Comparison of ENCODE assay signal across 15 mouse cellular contexts in the genomic region with DNA sequence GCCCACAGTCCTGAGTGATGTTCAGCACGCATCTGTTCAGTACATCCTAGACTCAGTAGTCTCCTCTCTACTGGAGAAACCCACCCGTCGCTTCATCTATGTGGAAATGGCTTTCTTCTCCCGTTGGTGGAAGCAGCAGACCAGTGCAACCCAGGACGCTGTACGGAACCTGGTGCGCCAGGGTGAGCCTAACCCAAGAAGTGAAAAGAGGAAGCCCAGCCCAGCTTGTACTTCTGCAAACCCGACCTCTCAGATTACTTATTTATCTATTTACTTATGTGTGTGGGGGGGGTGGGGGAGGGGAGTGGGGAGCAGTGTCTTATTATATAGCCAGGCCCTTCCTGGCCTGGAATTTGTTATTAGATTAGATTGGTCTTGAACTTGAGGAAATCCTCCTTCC. TPM values are rescaled to one million over a fixed set of nuclear protein-coding genes. Genes with fewer than 3 reads are reported as not detected.
DNase-seq lines count a peak whose midpoint lies in the region; ATAC-seq and TF ChIP-seq lines count a peak whose summit lies in the region.
"Had no signal": no experiment of that assay in that cellular context is flagged by ENCODE, and none has a peak within 500 bp of the region (broad histone marks: within the 10 kb centered on the region; RNA-seq: fewer than 3 reads in every experiment).

No protein-coding gene starts in this region.

- no peak for TF ChIP-seq EP300 in stomach, postnatal 0 days (optimal IDR thresholded peaks at IDR 0.05)
- TF ChIP-seq EP300 in liver, postnatal 0 days (IDR thresholded peaks at IDR 0.05; ENCODE audit: low read depth) = no peak

- H3K4me3 ChIP-seq in intestine, embryonic 15.5 days (replicated peaks) = no peak overlapping the region
- H3K4me3 ChIP-seq in intestine, embryonic 16.5 days (ENCODE audit: low read length) = no peak overlapping the region
- no peak overlapping the region for H3K4me3 ChIP-seq in stomach, embryonic 14.5 days (ENCODE audit: low read depth, low read length)
- no peak overlapping the region for H3K4me3 ChIP-seq in stomach, postnatal 0 days (ENCODE audit: low read depth, low read length)
- H3K4me3 ChIP-seq in liver, postnatal 0 days (ENCODE audit: low read depth, low read length) = peak overlapping the region; percentile 82
- 0 out of 2 replicates have a peak overlapping the region, but pooled peaks have one; percentile 70 for H3K4me3 ChIP-seq in stomach, embryonic 15.5 days (replicated peaks)
- H3K4me3 ChIP-seq: layer of hippocampus, adult 2 months had no signal

- no peak for DNase-seq in stomach, postnatal 0 days (ENCODE audit: low spot score)
- DNase-seq in liver, postnatal 0 days = no peak
- DNase-seq in cerebellum, adult 9-11 months = no peak
- DNase-seq in heart, postnatal 4 days = no peak
- DNase-seq: right cerebral cortex, postnatal 25 days; thymus, postnatal 25 days had no signal

- 85% methylated on average over 8 of the region's 8 CpGs for WGBS in intestine, embryonic 15.5 days
- WGBS in intestine, embryonic 16.5 days = 81% methylated on average over 8 of the region's 8 CpGs
- WGBS in stomach, embryonic 14.5 days = 85% methylated on average over 8 of the region's 8 CpGs
- 76% methylated on average over 8 of the region's 8 CpGs for WGBS in stomach, postnatal 0 days
- WGBS in liver, postnatal 0 days (ENCODE audit: insufficient replicate concordance) = 39% methylated on average over 8 of the region's 8 CpGs
- WGBS in stomach, embryonic 15.5 days = 86% methylated on average over 8 of the region's 8 CpGs

- peak overlapping the region; percentile 85; the same call in 1 of the 2 replicates for H3K4me2 ChIP-seq in intestine, embryonic 15.5 days (replicated peaks)
- H3K4me2 ChIP-seq in intestine, embryonic 16.5 days (ENCODE audit: low read depth, low read length) = no peak overlapping the region
- peak overlapping the region; percentile 85; the same call in 1 of the 2 replicates for H3K4me2 ChIP-seq in stomach, embryonic 14.5 days (replicated peaks; ENCODE audit: low read depth, low read length)
- no peak overlapping the region for H3K4me2 ChIP-seq in stomach, postnatal 0 days (replicated peaks; ENCODE audit: low read depth)
- H3K4me2 ChIP-seq in liver, postnatal 0 days (ENCODE audit: low read depth, low read length) = peak overlapping the region; percentile 97
- H3K4me2 ChIP-seq in stomach, embryonic 15.5 days = no peak overlapping the region; the same call in 1 of the 2 replicates

- H3K9ac ChIP-seq in intestine, embryonic 15.5 days = no peak overlapping the region
- no peak overlapping the region for H3K9ac ChIP-seq in intestine, embryonic 16.5 days (ENCODE audit: low read depth, low read length)
- no peak overlapping the region for H3K9ac ChIP-seq in stomach, embryonic 14.5 days (replicated peaks; ENCODE audit: low read depth, low read length)
- H3K9ac ChIP-seq in stomach, postnatal 0 days (ENCODE audit: low read length) = no peak overlapping the region
- H3K9ac ChIP-seq in liver, postnatal 0 days (replicated peaks) = peak overlapping the region; percentile 81; the same call in 1 of the 2 replicates
- H3K9ac ChIP-seq in stomach, embryonic 15.5 days = no peak overlapping the region

- no peaks in the 10 kb centered on the region for H3K27me3 ChIP-seq in intestine, embryonic 15.5 days (replicated peaks)
- no peaks in the 10 kb centered on the region for H3K27me3 ChIP-seq in intestine, embryonic 16.5 days (replicated peaks; ENCODE audit: control insufficient read depth, insufficient read depth, low read length)
- no peaks in the 10 kb centered on the region for H3K27me3 ChIP-seq in stomach, embryonic 14.5 days (ENCODE audit: control insufficient read depth, insufficient read depth, low read length)
- H3K27me3 ChIP-seq in stomach, postnatal 0 days (ENCODE audit: control insufficient read depth, insufficient read depth, low read length) = no peaks in the 10 kb centered on the region
- no peaks in the 10 kb centered on the region for H3K27me3 ChIP-seq in liver, postnatal 0 days (ENCODE audit: insufficient read depth, low read length)
- no peaks in the 10 kb centered on the region for H3K27me3 ChIP-seq in stomach, embryonic 15.5 days (replicated peaks)

- no peak for TF ChIP-seq CTCF in stomach, postnatal 0 days (IDR thresholded peaks at IDR 0.05; ENCODE audit: low read depth)
- TF ChIP-seq CTCF in liver, postnatal 0 days (IDR thresholded peaks at IDR 0.05; ENCODE audit: low read depth) = no peak

- peaks cover 21% of the 10 kb centered on the region for H3K36me3 ChIP-seq in intestine, embryonic 15.5 days
- H3K36me3 ChIP-seq in intestine, embryonic 16.5 days (ENCODE audit: control insufficient read depth, insufficient read depth, low read length) = peaks cover 18% of the 10 kb centered on the region; the same call in 1 of the 2 replicates
- H3K36me3 ChIP-seq in stomach, embryonic 14.5 days (ENCODE audit: control insufficient read depth, insufficient read depth, low read length) = peaks cover 14% of the 10 kb centered on the region
- peaks cover 12% of the 10 kb centered on the region; the same call in 1 of the 2 replicates for H3K36me3 ChIP-seq in stomach, postnatal 0 days (ENCODE audit: control insufficient read depth, insufficient read depth, low read length)
- H3K36me3 ChIP-seq in liver, postnatal 0 days (replicated peaks; ENCODE audit: insufficient read depth, low read length) = peaks cover 32% of the 10 kb centered on the region
- peaks cover 20% of the 10 kb centered on the region; the same call in 1 of the 2 replicates for H3K36me3 ChIP-seq in stomach, embryonic 15.5 days

- H3K27ac ChIP-seq in intestine, embryonic 15.5 days = no peak overlapping the region
- no peak overlapping the region for H3K27ac ChIP-seq in intestine, embryonic 16.5 days (ENCODE audit: low read length)
- H3K27ac ChIP-seq in stomach, embryonic 14.5 days (ENCODE audit: low read length) = no peak overlapping the region
- no peak overlapping the region for H3K27ac ChIP-seq in stomach, postnatal 0 days (replicated peaks)
- H3K27ac ChIP-seq in liver, postnatal 0 days (ENCODE audit: low read depth) = peak overlapping the region; percentile 64
- no peak overlapping the region for H3K27ac ChIP-seq in stomach, embryonic 15.5 days
- H3K27ac ChIP-seq: layer of hippocampus, adult 2 months had no signal

- no peak for ATAC-seq in intestine, embryonic 15.5 days
- no peak for ATAC-seq in intestine, embryonic 16.5 days
- ATAC-seq in stomach, embryonic 14.5 days (ENCODE audit: insufficient number of reproducible peaks, insufficient read depth, low FRiP score, low read depth) = no peak
- no peak for ATAC-seq in stomach, postnatal 0 days (ENCODE audit: low FRiP score, low TSS enrichment)
- no peak for ATAC-seq in liver, postnatal 0 days
- no peak for ATAC-seq in stomach, embryonic 15.5 days (ENCODE audit: insufficient read depth, low FRiP score, low read depth)
- ATAC-seq: lung, postnatal 0 days had no signal

- H3K9me3 ChIP-seq in intestine, embryonic 15.5 days = no peaks in the 10 kb centered on the region
- no peaks in the 10 kb centered on the region for H3K9me3 ChIP-seq in intestine, embryonic 16.5 days (ENCODE audit: control insufficient read depth, low read length)
- H3K9me3 ChIP-seq in stomach, embryonic 14.5 days (ENCODE audit: control insufficient read depth, low read depth, low read length) = no peaks in the 10 kb centered on the region
- H3K9me3 ChIP-seq in stomach, postnatal 0 days (ENCODE audit: control insufficient read depth, low read length) = no peaks in the 10 kb centered on the region
- H3K9me3 ChIP-seq in liver, postnatal 0 days (ENCODE audit: low read length) = no peaks in the 10 kb centered on the region
- H3K9me3 ChIP-seq in stomach, embryonic 15.5 days = no peaks in the 10 kb centered on the region

- H3K4me1 ChIP-seq in intestine, embryonic 15.5 days (replicated peaks) = peaks cover 19% of the 10 kb centered on the region
- peaks cover 13% of the 10 kb centered on the region for H3K4me1 ChIP-seq in intestine, embryonic 16.5 days (ENCODE audit: control insufficient read depth, insufficient read depth, low read length)
- H3K4me1 ChIP-seq in stomach, embryonic 14.5 days (ENCODE audit: control insufficient read depth, insufficient read depth, low read length) = peaks cover 13% of the 10 kb centered on the region
- peaks cover 5% of the 10 kb centered on the region; the same call in 1 of the 2 replicates for H3K4me1 ChIP-seq in stomach, postnatal 0 days (replicated peaks; ENCODE audit: control insufficient read depth, insufficient read depth)
- H3K4me1 ChIP-seq in liver, postnatal 0 days (ENCODE audit: insufficient read depth) = peaks cover 28% of the 10 kb centered on the region
- H3K4me1 ChIP-seq in stomach, embryonic 15.5 days = peaks cover 24% of the 10 kb centered on the region

RNA-seq across cellular contexts. Expression of a gene that starts 1.6 kb away (rescaled TPM):
- polyA plus RNA-seq in intestine, embryonic 15.5 days (2015; fragmentation: Nextera tagmentation; extraction: Ambion mirVana) = 55.4 and 55.7 TPM in 2 replicates
- polyA plus RNA-seq in intestine, embryonic 16.5 days (2015; fragmentation: Nextera tagmentation; extraction: Ambion mirVana) = 72.4 and 85.5 TPM in 2 replicates
- polyA plus RNA-seq in stomach, embryonic 14.5 days (2014; fragmentation: Nextera tagmentation; extraction: Ambion mirVana) = 41.5 and 45.9 TPM in 2 replicates
- 29.1 and 32.6 TPM in 2 replicates for polyA plus RNA-seq in stomach, postnatal 0 days (2015; fragmentation: Nextera tagmentation; extraction: Ambion mirVana)
- polyA plus RNA-seq in liver, postnatal 0 days (2015; fragmentation: Nextera tagmentation; extraction: Ambion mirVana) = 42.6 and 44.6 TPM in 2 replicates
- polyA plus RNA-seq in stomach, embryonic 15.5 days (2015; fragmentation: Nextera tagmentation; extraction: Ambion mirVana) = 45.1 and 55.7 TPM in 2 replicates
- total RNA-seq in heart, postnatal 4 days (2021) = 10 to 100 TPM; 26.5 to 29.9 TPM

RNA-seq across cellular contexts. Expression of a gene that starts 3.5 kb away (rescaled TPM):
- polyA plus RNA-seq in intestine, embryonic 15.5 days (2015; fragmentation: Nextera tagmentation; extraction: Ambion mirVana) = 35.7 and 42.9 TPM in 2 replicates
- 39.7 and 43.8 TPM in 2 replicates for polyA plus RNA-seq in intestine, embryonic 16.5 days (2015; fragmentation: Nextera tagmentation; extraction: Ambion mirVana)
- 45.0 and 46.4 TPM in 2 replicates for polyA plus RNA-seq in stomach, embryonic 14.5 days (2014; fragmentation: Nextera tagmentation; extraction: Ambion mirVana)
- polyA plus RNA-seq in stomach, postnatal 0 days (2015; fragmentation: Nextera tagmentation; extraction: Ambion mirVana) = 22.3 and 23.6 TPM in 2 replicates
- polyA plus RNA-seq in liver, postnatal 0 days (2015; fragmentation: Nextera tagmentation; extraction: Ambion mirVana) = 17.6 and 18.4 TPM in 2 replicates
- polyA plus RNA-seq in stomach, embryonic 15.5 days (2015; fragmentation: Nextera tagmentation; extraction: Ambion mirVana) = 40.6 and 41.1 TPM in 2 replicates
- total RNA-seq in heart, postnatal 4 days (2021) = 10 to 100 TPM; 22.7 to 28.9 TPM

RNA-seq across cellular contexts. Expression of a gene that starts 4.1 kb away (rescaled TPM):
- polyA plus RNA-seq in intestine, embryonic 15.5 days (2015; fragmentation: Nextera tagmentation; extraction: Ambion mirVana) = 133 and 151 TPM in 2 replicates
- polyA plus RNA-seq in intestine, embryonic 16.5 days (2015; fragmentation: Nextera tagmentation; extraction: Ambion mirVana) = 138 and 146 TPM in 2 replicates
- polyA plus RNA-seq in stomach, embryonic 14.5 days (2014; fragmentation: Nextera tagmentation; extraction: Ambion mirVana) = 144 and 153 TPM in 2 replicates
- polyA plus RNA-seq in stomach, postnatal 0 days (2015; fragmentation: Nextera tagmentation; extraction: Ambion mirVana) = 114 and 117 TPM in 2 replicates
- polyA plus RNA-seq in liver, postnatal 0 days (2015; fragmentation: Nextera tagmentation; extraction: Ambion mirVana) = 63.5 and 66.8 TPM in 2 replicates
- polyA plus RNA-seq in stomach, embryonic 15.5 days (2015; fragmentation: Nextera tagmentation; extraction: Ambion mirVana) = 131 and 142 TPM in 2 replicates
- total RNA-seq in heart, postnatal 4 days (2021) = 10 to 100 TPM; 52.4 to 61.0 TPM

RNA-seq across cellular contexts. Expression of a gene that starts 13.1 kb away (rescaled TPM):
- polyA plus RNA-seq in intestine, embryonic 15.5 days (2015; fragmentation: Nextera tagmentation; extraction: Ambion mirVana) = 56.6 and 57.5 TPM in 2 replicates
- 56.0 and 57.4 TPM in 2 replicates for polyA plus RNA-seq in intestine, embryonic 16.5 days (2015; fragmentation: Nextera tagmentation; extraction: Ambion mirVana)
- polyA plus RNA-seq in stomach, embryonic 14.5 days (2014; fragmentation: Nextera tagmentation; extraction: Ambion mirVana) = 51.9 and 53.9 TPM in 2 replicates
- 40.2 and 42.2 TPM in 2 replicates for polyA plus RNA-seq in stomach, postnatal 0 days (2015; fragmentation: Nextera tagmentation; extraction: Ambion mirVana)
- 24.8 and 27.7 TPM in 2 replicates for polyA plus RNA-seq in liver, postnatal 0 days (2015; fragmentation: Nextera tagmentation; extraction: Ambion mirVana)
- polyA plus RNA-seq in stomach, embryonic 15.5 days (2015; fragmentation: Nextera tagmentation; extraction: Ambion mirVana) = 50.6 and 60.0 TPM in 2 replicates
- total RNA-seq in heart, postnatal 4 days (2021) = 10 to 100 TPM; 40.0 to 40.5 TPM

RNA-seq across cellular contexts. Expression of a gene that starts 16.9 kb away (rescaled TPM):
- polyA plus RNA-seq in intestine, embryonic 15.5 days (2015; fragmentation: Nextera tagmentation; extraction: Ambion mirVana) = not detected in 2 replicates
- not detected in 2 replicates for polyA plus RNA-seq in intestine, embryonic 16.5 days (2015; fragmentation: Nextera tagmentation; extraction: Ambion mirVana)
- not detected in 2 replicates for polyA plus RNA-seq in stomach, embryonic 14.5 days (2014; fragmentation: Nextera tagmentation; extraction: Ambion mirVana)
- polyA plus RNA-seq in stomach, postnatal 0 days (2015; fragmentation: Nextera tagmentation; extraction: Ambion mirVana) = not detected in 2 replicates
- not detected in 2 replicates for polyA plus RNA-seq in liver, postnatal 0 days (2015; fragmentation: Nextera tagmentation; extraction: Ambion mirVana)
- 0.70 and 0.86 TPM in 2 replicates for polyA plus RNA-seq in stomach, embryonic 15.5 days (2015; fragmentation: Nextera tagmentation; extraction: Ambion mirVana)
- not detected for total RNA-seq in heart, postnatal 4 days (2021)
- total RNA-seq: layer of hippocampus, adult 2 months had no signal
- polyA plus RNA-seq: cortical plate, adult 2 months; erythroblast, embryonic 14.5 days; heart, embryonic 11.5 days; lung, postnatal 0 days had no signal

Comparison
In these comparisons a context has a peak if more than half of its experiments do, and no peak if none do; other contexts are left out.
1. H3K4me2 ChIP-seq: peak in intestine, embryonic 15.5 days (single experiment), stomach, embryonic 14.5 days (single experiment) and liver, postnatal 0 days (single experiment); none in intestine, embryonic 16.5 days (single experiment), stomach, postnatal 0 days (single experiment) and stomach, embryonic 15.5 days (single experiment).
2. H3K4me3 ChIP-seq: peak in liver, postnatal 0 days (single experiment) and stomach, embryonic 15.5 days (single experiment); none in intestine, embryonic 15.5 days (single experiment), intestine, embryonic 16.5 days (single experiment), stomach, embryonic 14.5 days (single experiment) and stomach, postnatal 0 days (single experiment).